12 mouse cellular contexts compared by ENCODE assay signal in genomic region chr10:43245461-43246200, GRCm38 (mm10). TPM values are rescaled to one million over a fixed set of nuclear protein-coding genes. Genes with fewer than 3 reads are reported as not detected.
DNase-seq lines count a peak whose midpoint lies in the region; ATAC-seq and TF ChIP-seq lines count a peak whose summit lies in the region.
"Had no signal": no experiment of that assay in that cellular context is flagged by ENCODE, and none has a peak within 500 bp of the region (broad histone marks: within the 10 kb centered on the region; RNA-seq: fewer than 3 reads in every experiment).

No protein-coding gene starts in this region.

- H3K27ac ChIP-seq in lung, embryonic 14.5 days (ENCODE audit: low read depth): no peak overlapping the region
- no peak overlapping the region; the same call in 1 of the 2 replicates for H3K27ac ChIP-seq in kidney, embryonic 16.5 days (ENCODE audit: low read length)
- H3K27ac ChIP-seq: midbrain, embryonic 10.5 days had no signal

- no peaks in the 10 kb centered on the region for H3K4me1 ChIP-seq in lung, embryonic 14.5 days (ENCODE audit: insufficient read depth)
- peaks cover 20% of the 10 kb centered on the region for H3K4me1 ChIP-seq in kidney, embryonic 16.5 days (ENCODE audit: insufficient read depth, low read length)

- no peaks in the 10 kb centered on the region for H3K36me3 ChIP-seq in lung, embryonic 14.5 days (ENCODE audit: insufficient read depth)
- H3K36me3 ChIP-seq in kidney, embryonic 16.5 days (ENCODE audit: insufficient read depth, low read length): no peaks in the 10 kb centered on the region
- H3K36me3 ChIP-seq: midbrain, embryonic 10.5 days had no signal

- WGBS in lung, embryonic 14.5 days: 54% methylated on average over 17 of the region's 17 CpGs
- WGBS in kidney, embryonic 16.5 days: 18% methylated on average over 17 of the region's 17 CpGs

- H3K9me3 ChIP-seq in lung, embryonic 14.5 days (ENCODE audit: low read depth, low read length): no peaks in the 10 kb centered on the region
- no peaks in the 10 kb centered on the region for H3K9me3 ChIP-seq in kidney, embryonic 16.5 days (ENCODE audit: low read length)
- H3K9me3 ChIP-seq: midbrain, embryonic 10.5 days had no signal

- ATAC-seq in lung, embryonic 14.5 days (ENCODE audit: insufficient read depth): no peak
- peak; percentile 6; the same call in 1 of the 2 replicates for ATAC-seq in kidney, embryonic 16.5 days (ENCODE audit: low FRiP score, low TSS enrichment)

- no peak for TF ChIP-seq CTCF in lung, embryonic 14.5 days (IDR thresholded peaks at IDR 0.05; ENCODE audit: low read depth)

- peak; percentile 30 for DNase-seq in heart, adult 11 months
- DNase-seq in heart, postnatal 10 days: no peak
- DNase-seq in lung, embryonic 14.5 days: peak; percentile 1
- no peak for DNase-seq in lung, postnatal 10 days
- DNase-seq in retina, embryonic 14.5 days (ENCODE audit: low spot score): peak; percentile 67
- no peak for DNase-seq in ovary, postnatal 36 days (ENCODE audit: low spot score)
- DNase-seq: cerebellum, adult 9-11 months; heart, postnatal 36 days; lung, adult 2 months had no signal

- intact Hi-C loops in heart, postnatal 10 days (cut with DNase I): no loop called here

- no peak overlapping the region for H3K4me3 ChIP-seq in lung, embryonic 14.5 days (ENCODE audit: low read depth, low read length)
- peak overlapping the region; percentile 21; the same call in 1 of the 2 replicates for H3K4me3 ChIP-seq in kidney, embryonic 16.5 days (ENCODE audit: low read length)
- H3K4me3 ChIP-seq: midbrain, embryonic 10.5 days had no signal

- no peak overlapping the region for H3K4me2 ChIP-seq in lung, embryonic 14.5 days
- peak overlapping the region; percentile 39 for H3K4me2 ChIP-seq in kidney, embryonic 16.5 days (replicated peaks; ENCODE audit: low read depth, low read length)

- no peak overlapping the region for H3K9ac ChIP-seq in lung, embryonic 14.5 days
- H3K9ac ChIP-seq in kidney, embryonic 16.5 days (replicated peaks; ENCODE audit: low read length): no peak overlapping the region

- H3K27me3 ChIP-seq in lung, embryonic 14.5 days (ENCODE audit: insufficient read depth, low read length): no peaks in the 10 kb centered on the region
- no peaks in the 10 kb centered on the region for H3K27me3 ChIP-seq in kidney, embryonic 16.5 days (ENCODE audit: insufficient read depth, low read length)
- H3K27me3 ChIP-seq: CH12.LX had no signal

RNA-seq across cellular contexts. Expression of gene Pdss2, which starts 24.3 kb away (rescaled TPM):
- 10 to 100 TPM; 21.7 to 24.7 TPM for total RNA-seq in heart, postnatal 10 days (2021)
- polyA plus RNA-seq in lung, embryonic 14.5 days (2014; fragmentation: Nextera tagmentation; extraction: Ambion mirVana): 10.6 and 11.5 TPM in 2 replicates
- polyA plus RNA-seq in kidney, embryonic 16.5 days (2015; fragmentation: Nextera tagmentation; extraction: Ambion mirVana): 16.4 and 18.0 TPM in 2 replicates

Comparison
In these comparisons a context has a peak if more than half of its experiments do, and no peak if none do; other contexts are left out.
1. DNase-seq: peak in heart, adult 11 months (single experiment), lung, embryonic 14.5 days (single experiment) and retina, embryonic 14.5 days (single experiment); none in heart, postnatal 10 days (0 of 2), lung, postnatal 10 days (single experiment) and ovary, postnatal 36 days (single experiment).